Mouse (Mus musculus): ENCODE data around the gene Nr1d1. TPM values are rescaled to one million over a fixed set of nuclear protein-coding genes. Genes with fewer than 3 reads are reported as not detected.

Gene Nr1d1
- not detected in 2 replicates for polyA plus RNA-seq (2012; ENCODE audit: insufficient read depth, insufficient read length, low replicate concordance, missing spikeins)

GRCm38 (mm10) chr11:98774582-98775347 lies at the start of gene Nr1d1:
TSS of gene Nr1d1 (minus strand) at chr11:98775333.
- peak within 1 kb of the TSS; percentile 93 for H3K27ac ChIP-seq (ENCODE audit: insufficient read depth, low read depth, low read length)
- peak within 1 kb of the TSS; percentile 60 for H3K4me3 ChIP-seq (ENCODE audit: insufficient read depth, low read depth, low read length)
- TF ChIP-seq POLR2A (IDR thresholded peaks at IDR 0.05; ENCODE audit: insufficient read depth, low read depth, low read length) = peak; percentile 62; the same call in 1 of the 2 replicates
- TF ChIP-seq CTCF (IDR thresholded peaks at IDR 0.05; ENCODE audit: insufficient read depth, low read depth, low read length) = no peak
- H3K4me1 ChIP-seq (ENCODE audit: control insufficient read depth, insufficient read depth, low read length) = peaks cover 40% of the 10 kb centered on the region
- WGBS = under 1% methylated on average over 22 of the region's 22 CpGs

DNA sequence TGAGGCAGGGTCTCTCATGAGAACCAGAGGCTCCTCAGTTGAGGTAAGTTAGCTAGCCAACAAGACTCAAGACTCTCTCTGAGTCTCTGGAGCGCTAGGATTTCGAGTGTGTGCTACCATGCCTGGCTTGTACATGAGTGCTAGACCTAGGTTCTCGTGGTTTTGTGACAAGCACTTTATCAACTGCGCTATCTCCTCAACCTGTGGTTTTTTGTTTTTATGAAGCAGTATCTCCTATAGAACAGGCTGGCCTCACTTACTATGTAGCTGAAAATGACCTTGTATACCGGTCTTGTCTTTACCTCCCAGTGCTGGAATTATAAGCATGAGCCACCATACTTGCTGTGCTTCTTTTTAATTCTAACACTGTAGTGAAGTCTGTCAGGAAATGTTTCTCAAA lies 45.8 kb upstream of the Nr1d1 start:
- Histone ChIP-seq H3K4me3 (ENCODE audit: insufficient read depth, low read depth, low read length) (no peak overlapping the region), H3K4me1 (ENCODE audit: control insufficient read depth, insufficient read depth, low read length) (peaks cover 6% of the 10 kb centered on the region; the same call in 1 of the 2 replicates), H3K27ac (ENCODE audit: insufficient read depth, low read depth, low read length) (no peak overlapping the region)
- 94% methylated on average over 5 of the region's 5 CpGs for WGBS
- TF ChIP-seq CTCF (IDR thresholded peaks at IDR 0.05; ENCODE audit: insufficient read depth, low read depth, low read length) (no peak), POLR2A (IDR thresholded peaks at IDR 0.05; ENCODE audit: insufficient read depth, low read depth, low read length) (no peak)

DNA sequence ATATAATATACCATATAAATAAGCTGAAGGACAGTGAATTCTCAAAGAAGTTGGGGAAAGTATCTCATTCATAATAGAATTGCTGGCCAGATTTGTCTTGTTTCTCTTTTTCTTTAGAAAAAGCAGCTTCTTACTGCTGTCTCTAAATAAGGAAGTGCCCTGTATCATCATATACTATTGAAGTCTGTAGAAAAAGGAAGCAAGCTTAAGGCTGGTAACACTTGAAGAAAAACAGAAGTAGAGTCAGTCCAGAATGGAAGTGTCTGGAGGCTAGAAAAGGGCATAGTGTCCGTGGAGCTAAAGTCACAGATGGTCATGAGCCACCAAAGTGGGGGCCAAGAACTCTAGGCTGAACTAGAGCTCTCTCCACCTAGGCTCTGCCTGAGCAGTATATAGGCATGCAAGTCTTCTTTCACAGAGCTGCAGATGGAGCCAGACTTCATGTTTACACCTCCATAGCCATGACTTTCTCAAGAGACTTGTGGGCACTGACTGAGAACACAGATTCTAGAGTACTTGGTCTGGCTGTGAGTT lies 41.6 kb upstream of the Nr1d1 start:
- WGBS = 97% methylated on average over 1 of the region's 1 CpGs
- Histone ChIP-seq H3K4me3 (ENCODE audit: insufficient read depth, low read depth, low read length) (no peak overlapping the region), H3K27ac (ENCODE audit: insufficient read depth, low read depth, low read length) (no peak overlapping the region), H3K4me1 (ENCODE audit: control insufficient read depth, insufficient read depth, low read length) (peaks cover 2% of the 10 kb centered on the region; the same call in 1 of the 2 replicates)
- no peak for TF ChIP-seq CTCF (IDR thresholded peaks at IDR 0.05; ENCODE audit: insufficient read depth, low read depth, low read length)
- no peak for TF ChIP-seq POLR2A (IDR thresholded peaks at IDR 0.05; ENCODE audit: insufficient read depth, low read depth, low read length)

GRCm38 (mm10) chr11:98810686-98811085 lies 35.6 kb upstream of the Nr1d1 start:
- peak overlapping the region; percentile 97 for H3K4me3 ChIP-seq (ENCODE audit: insufficient read depth, low read depth, low read length)
- H3K4me1 ChIP-seq (ENCODE audit: control insufficient read depth, insufficient read depth, low read length) = peaks cover 4% of the 10 kb centered on the region; the same call in 1 of the 2 replicates
- WGBS = 55% methylated on average over 7 of the region's 7 CpGs
- TF ChIP-seq CTCF (IDR thresholded peaks at IDR 0.05; ENCODE audit: insufficient read depth, low read depth, low read length) (no peak), POLR2A (IDR thresholded peaks at IDR 0.05; ENCODE audit: insufficient read depth, low read depth, low read length) (no peak)
- H3K27ac ChIP-seq (ENCODE audit: insufficient read depth, low read depth, low read length) = no peak overlapping the region

GRCm38 (mm10) chr11:98809457-98810290 lies 34.5 kb upstream of the Nr1d1 start:
- peak overlapping the region; percentile 97 for H3K4me3 ChIP-seq (ENCODE audit: insufficient read depth, low read depth, low read length)
- peaks cover 4% of the 10 kb centered on the region; the same call in 1 of the 2 replicates for H3K4me1 ChIP-seq (ENCODE audit: control insufficient read depth, insufficient read depth, low read length)
- under 1% methylated on average over 84 of the region's 84 CpGs for WGBS
- TF ChIP-seq POLR2A (IDR thresholded peaks at IDR 0.05; ENCODE audit: insufficient read depth, low read depth, low read length) = peak; percentile 65
- TF ChIP-seq CTCF (IDR thresholded peaks at IDR 0.05; ENCODE audit: insufficient read depth, low read depth, low read length) = no peak
- H3K27ac ChIP-seq (ENCODE audit: insufficient read depth, low read depth, low read length) = peak overlapping the region; percentile 99

GRCm38 (mm10) chr11:98808417-98808816 lies 33.3 kb upstream of the Nr1d1 start:
- peak overlapping the region; percentile 31; the same call in 1 of the 2 replicates for H3K27ac ChIP-seq (ENCODE audit: insufficient read depth, low read depth, low read length)
- 56% methylated on average over 2 of the region's 2 CpGs for whole genome bisulfite sequencing

DNA sequence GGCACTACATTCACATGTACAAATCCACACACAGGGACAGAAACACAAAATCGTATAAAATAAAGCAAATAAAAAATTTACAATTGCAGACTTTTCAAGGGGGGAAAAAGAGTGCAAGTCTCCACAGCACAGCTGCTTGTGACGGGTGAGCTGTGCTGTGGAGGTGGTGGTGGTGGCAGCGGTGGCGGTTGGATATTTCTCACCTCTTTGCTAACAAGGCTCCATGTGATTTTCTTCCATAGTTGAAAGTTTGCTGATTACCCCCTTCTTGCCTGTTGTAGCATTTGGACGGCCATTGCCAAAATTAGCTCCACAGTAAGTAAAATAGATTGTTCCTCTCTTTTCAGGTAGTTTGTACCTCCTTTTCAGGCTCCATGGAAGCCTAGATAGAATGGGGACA lies 29.5 kb upstream of the Nr1d1 start, which contains the start of gene Casc3:
TSS of gene Casc3 (plus strand) at position 301 of the 400 bp plus-strand sequence.
- H3K27ac ChIP-seq (ENCODE audit: insufficient read depth, low read depth, low read length) = no peak within 1 kb of the TSS
- no peaks in the 10 kb centered on the region for H3K4me1 ChIP-seq (ENCODE audit: control insufficient read depth, insufficient read depth, low read length)
- WGBS = 75% methylated on average over 5 of the region's 5 CpGs
- no peak within 1 kb of the TSS for H3K4me3 ChIP-seq (ENCODE audit: insufficient read depth, low read depth, low read length)
- TF ChIP-seq POLR2A (IDR thresholded peaks at IDR 0.05; ENCODE audit: insufficient read depth, low read depth, low read length) = no peak
- no peak for TF ChIP-seq CTCF (IDR thresholded peaks at IDR 0.05; ENCODE audit: insufficient read depth, low read depth, low read length)

More at GRCm38 (mm10) chr11:98808417-98808816, 33.3 kb upstream of the Nr1d1 start:
- Histone ChIP-seq H3K4me1 (ENCODE audit: control insufficient read depth, insufficient read depth, low read length) (peaks cover 4% of the 10 kb centered on the region; the same call in 1 of the 2 replicates), H3K4me3 (ENCODE audit: insufficient read depth, low read depth, low read length) (no peak overlapping the region)
- no peak for TF ChIP-seq POLR2A (IDR thresholded peaks at IDR 0.05; ENCODE audit: insufficient read depth, low read depth, low read length)
- TF ChIP-seq CTCF (IDR thresholded peaks at IDR 0.05; ENCODE audit: insufficient read depth, low read depth, low read length) = no peak

DNA sequence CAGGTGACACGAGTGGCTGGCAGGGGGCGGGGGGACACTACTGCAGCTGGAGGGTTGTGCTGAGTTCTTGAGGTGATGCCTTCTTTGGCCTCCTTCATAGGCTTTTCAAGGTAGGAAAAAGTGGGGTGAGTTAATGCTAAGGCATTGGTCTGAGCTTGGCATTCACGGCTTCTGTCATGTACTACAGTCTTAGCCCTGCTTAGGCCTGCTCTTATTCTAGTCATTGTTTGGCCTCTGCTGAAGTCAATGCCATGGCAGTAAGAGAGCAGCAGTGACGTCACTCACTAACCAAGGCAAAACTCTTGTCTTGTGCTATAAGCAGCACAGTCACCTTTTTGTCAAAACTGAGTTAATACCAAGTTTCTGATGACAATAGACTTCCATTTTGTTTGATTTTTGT lies 22.8 kb upstream of the Nr1d1 start:
- H3K27ac ChIP-seq (ENCODE audit: insufficient read depth, low read depth, low read length) = peak overlapping the region; percentile 32; the same call in 1 of the 2 replicates
- 14% methylated on average over 4 of the region's 4 CpGs for WGBS
- TF ChIP-seq CTCF (IDR thresholded peaks at IDR 0.05; ENCODE audit: insufficient read depth, low read depth, low read length) (no peak), POLR2A (IDR thresholded peaks at IDR 0.05; ENCODE audit: insufficient read depth, low read depth, low read length) (no peak)
- peaks cover 8% of the 10 kb centered on the region for H3K4me1 ChIP-seq (ENCODE audit: control insufficient read depth, insufficient read depth, low read length)
- peak overlapping the region; percentile 58 for H3K4me3 ChIP-seq (ENCODE audit: insufficient read depth, low read depth, low read length)
